Mouse (Mus musculus) splenic B cell, adult 2 months (primary cell): ENCODE measurements around the gene Sgcd.

Experiments
- DNase-seq: peaks from one replicate; pipeline ENCODE4 v3.0.0-alpha.2; 2011; ENCODE audit warnings: low read depth, low spot score
- H3K27me3 ChIP-seq: 2 replicates; pipeline ENCODE4 v1.6.1; 2012; ENCODE audit warnings: mild to moderate bottlenecking, low read length, moderate library complexity, mixed read lengths; ENCODE audit not compliant: control insufficient read depth, poor library complexity, insufficient read depth, severe bottlenecking
- H3K36me3 ChIP-seq: 2 replicates; pipeline ENCODE4 v1.6.1; 2012; ENCODE audit warnings: mild to moderate bottlenecking, low read length, moderate library complexity, mixed read lengths; ENCODE audit not compliant: control insufficient read depth, poor library complexity, insufficient read depth, severe bottlenecking

The Sgcd gene

GRCm38 (mm10) chr11:47988697-47989533 lies at the start of gene Sgcd:
Gene Sgcd, minus strand, starts transcription at chr11:47988969.
- Histone ChIP-seq H3K36me3 (no peaks in the 10 kb centered on the region), H3K27me3 (no peaks in the 10 kb centered on the region)
- DNase-seq: no peak

GRCm38 (mm10) chr11:48038051-48038450 lies 49.3 kb upstream of the Sgcd start:
- no peaks in the 10 kb centered on the region for H3K36me3 ChIP-seq
- DNase-seq: no peak
- no peaks in the 10 kb centered on the region for H3K27me3 ChIP-seq

GRCm38 (mm10) chr11:48012836-48013235 lies 24.1 kb upstream of the Sgcd start:
- no peaks in the 10 kb centered on the region for H3K27me3 ChIP-seq
- H3K36me3 ChIP-seq: no peaks in the 10 kb centered on the region
- no peak for DNase-seq

DNA sequence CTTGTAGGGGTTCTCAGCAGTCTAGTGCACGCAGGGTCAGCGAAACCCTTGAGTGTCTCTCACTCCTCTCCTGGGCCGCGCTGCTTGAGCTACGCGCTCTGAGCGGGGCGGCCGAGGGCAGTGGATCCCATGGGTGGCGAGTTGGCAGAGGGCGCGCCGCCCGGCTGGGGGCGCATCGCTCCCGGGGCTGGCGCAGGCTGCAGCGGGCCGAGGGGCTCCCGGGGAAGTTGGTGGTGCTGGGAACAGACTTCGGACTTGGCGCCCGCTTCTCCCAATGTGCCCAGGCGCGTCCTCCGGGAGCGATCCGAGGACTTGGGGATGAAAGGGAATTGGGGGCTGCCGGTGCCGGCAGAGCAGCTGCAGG lies 454 bp downstream of the Sgcd start:
- Histone ChIP-seq H3K27me3 (no peaks in the 10 kb centered on the region), H3K36me3 (no peaks in the 10 kb centered on the region)
- DNase-seq: no peak

- Histone ChIP-seq H3K27me3 (no peaks in the 10 kb centered on the region), H3K36me3 (no peaks in the 10 kb centered on the region)
- no peak for DNase-seq
Observed at GRCm38 (mm10) chr11:47987893-47988267, 889 bp downstream of the Sgcd start.

- no peak for DNase-seq
Observed at GRCm38 (mm10) chr11:47987251-47987892, 1.4 kb downstream of the Sgcd start.

DNA sequence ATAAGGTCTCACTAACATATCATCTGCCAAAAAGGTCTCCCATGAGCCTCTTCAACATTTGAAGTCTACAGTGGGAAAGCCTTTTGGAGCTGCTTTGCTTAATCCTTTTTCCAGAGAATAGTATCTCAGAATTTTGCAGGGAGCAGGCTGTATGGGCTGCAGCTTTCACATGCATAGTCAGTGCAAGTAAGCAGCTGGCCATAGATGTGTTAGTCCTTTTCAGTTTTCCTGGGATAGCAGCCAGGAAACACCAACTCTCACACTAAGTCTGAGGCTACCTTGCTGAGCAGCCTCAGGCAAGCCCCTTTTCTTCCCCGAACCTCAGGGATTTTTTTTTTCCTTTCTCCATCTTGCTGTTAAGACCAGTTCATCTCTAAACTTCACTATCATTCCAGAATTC lies 6.6 kb downstream of the Sgcd start:
- H3K27me3 ChIP-seq: no peaks in the 10 kb centered on the region
- DNase-seq: no peak
- H3K36me3 ChIP-seq: no peaks in the 10 kb centered on the region

More at GRCm38 (mm10) chr11:47987251-47987892, 1.4 kb downstream of the Sgcd start:
- Histone ChIP-seq H3K27me3 (no peaks in the 10 kb centered on the region), H3K36me3 (no peaks in the 10 kb centered on the region)

GRCm38 (mm10) chr11:47981108-47981507 lies 7.7 kb downstream of the Sgcd start:
- DNase-seq: no peak

DNA sequence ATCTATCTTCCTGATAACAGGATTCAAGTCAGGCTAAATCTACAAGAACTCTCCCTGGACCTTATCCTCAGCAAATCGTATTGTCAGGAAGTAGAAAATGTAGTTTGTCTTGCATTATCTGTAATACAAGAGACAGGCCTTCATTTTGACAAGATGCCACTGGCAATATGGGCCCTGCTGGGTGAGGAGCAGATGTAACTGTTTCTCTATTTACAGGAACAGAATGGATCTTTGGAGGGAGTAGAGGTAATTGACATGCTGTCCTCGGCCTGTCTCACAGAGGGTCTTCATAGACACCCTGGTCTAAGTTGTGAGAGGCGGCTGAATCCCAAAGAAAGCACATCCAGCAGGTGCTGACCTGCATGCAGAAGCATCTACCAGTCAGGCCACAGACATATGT lies 35.5 kb downstream of the Sgcd start:
- Histone ChIP-seq H3K27me3 (no peaks in the 10 kb centered on the region), H3K36me3 (no peaks in the 10 kb centered on the region)
- DNase-seq: no peak

More at GRCm38 (mm10) chr11:47981108-47981507, 7.7 kb downstream of the Sgcd start:
- H3K36me3 ChIP-seq: no peaks in the 10 kb centered on the region
- H3K27me3 ChIP-seq: no peaks in the 10 kb centered on the region

GRCm38 (mm10) chr11:47952366-47952765 lies 36.4 kb downstream of the Sgcd start:
- DNase-seq: no peak

GRCm38 (mm10) chr11:47939795-47940194 lies 49.0 kb downstream of the Sgcd start:
- no peaks in the 10 kb centered on the region for H3K27me3 ChIP-seq
- H3K36me3 ChIP-seq: no peaks in the 10 kb centered on the region
- no peak for DNase-seq

More at GRCm38 (mm10) chr11:47952366-47952765, 36.4 kb downstream of the Sgcd start:
- Histone ChIP-seq H3K27me3 (no peaks in the 10 kb centered on the region), H3K36me3 (no peaks in the 10 kb centered on the region)

GRCm38 (mm10) chr11:47917616-47918015 lies 71.2 kb downstream of the Sgcd start:
- no peaks in the 10 kb centered on the region for H3K36me3 ChIP-seq
- H3K27me3 ChIP-seq: no peaks in the 10 kb centered on the region
- DNase-seq: no peak

DNA sequence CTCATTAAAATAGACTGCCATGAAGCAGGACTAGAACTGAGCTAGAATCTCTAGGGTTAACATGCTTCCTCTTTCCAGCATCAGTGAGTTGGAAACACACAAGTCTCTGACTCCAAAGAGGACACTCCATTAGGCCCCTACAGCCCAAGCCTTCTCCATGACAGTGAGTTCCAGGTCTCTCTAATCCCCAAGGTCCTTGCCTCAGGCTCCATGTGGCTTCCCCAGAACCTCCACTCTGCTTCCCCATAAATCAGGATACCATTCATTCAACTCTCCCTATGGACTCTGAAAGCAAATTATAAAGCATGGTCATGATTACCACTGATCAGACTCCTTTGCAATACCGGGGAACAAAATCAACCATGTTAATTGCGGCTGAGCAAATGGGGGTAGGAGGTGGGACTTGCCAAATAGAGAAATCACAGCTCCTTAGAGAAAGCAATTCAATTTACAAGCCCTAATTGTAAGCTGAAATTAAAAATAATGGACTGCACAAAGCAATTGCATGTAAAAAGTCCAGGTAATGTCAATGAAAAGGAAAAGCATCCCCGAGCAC lies 97.1 kb downstream of the Sgcd start:
- no peaks in the 10 kb centered on the region for H3K27me3 ChIP-seq
- H3K36me3 ChIP-seq: no peaks in the 10 kb centered on the region
- no peak for DNase-seq

- Histone ChIP-seq H3K27me3 (no peaks in the 10 kb centered on the region), H3K36me3 (no peaks in the 10 kb centered on the region)
- DNase-seq: no peak
Observed at GRCm38 (mm10) chr11:47890315-47890714, 98.5 kb downstream of the Sgcd start.

- no peaks in the 10 kb centered on the region for H3K36me3 ChIP-seq
- no peak for DNase-seq
Observed at GRCm38 (mm10) chr11:47885310-47885709, 103.5 kb downstream of the Sgcd start.

More at GRCm38 (mm10) chr11:47885310-47885709, 103.5 kb downstream of the Sgcd start:
- no peaks in the 10 kb centered on the region for H3K27me3 ChIP-seq
